Mouse (Mus musculus) hindbrain, embryonic 11.5 days (tissue): ENCODE results near the gene Myl7. TPM values are rescaled to one million over a fixed set of nuclear protein-coding genes. Genes with fewer than 3 reads are reported as not detected.
A peak's percentile ranks its signal among the peaks of the same experiment; 100 is the strongest.

Source experiments
- ATAC-seq: fragments of 200-750 bp; cut with Nextera tagmentation; 2 replicates; pipeline ENCODE4 v1.8.0; 2017; ENCODE audit warnings: mild to moderate bottlenecking, moderate TSS enrichment, moderate library complexity; ENCODE audit not compliant: low FRiP score
- DNase-seq: peaks from one replicate; pipeline ENCODE4 v3.0.0-alpha.2; 2015; ENCODE audit warnings: low spot score
- H3K27ac ChIP-seq: fragments of 300-500 bp; sonication (generic); 2 replicates; pipeline ENCODE4 v1.5.1; 2014; ENCODE audit warnings: mild to moderate bottlenecking, low read depth, low read length
- H3K27me3 ChIP-seq: fragments of 300-500 bp; sonication (generic); 2 replicates; pipeline ENCODE4 v1.6.1; 2014; ENCODE audit warnings: mild to moderate bottlenecking, low read length, moderate library complexity, mixed read lengths; ENCODE audit not compliant: control insufficient read depth, insufficient read depth
- H3K36me3 ChIP-seq: fragments of 300-500 bp; sonication (generic); 2 replicates; pipeline ENCODE4 v1.6.1; 2014; ENCODE audit warnings: mild to moderate bottlenecking, low read length, moderate library complexity, mixed read lengths; ENCODE audit not compliant: control insufficient read depth, insufficient read depth
- H3K4me1 ChIP-seq: fragments of 300-500 bp; sonication (generic); replicated peaks from 2 replicates; pipeline ENCODE4 v1.6.1; 2014; ENCODE audit warnings: low read length, mixed read lengths; ENCODE audit not compliant: control insufficient read depth, insufficient read depth
- H3K4me2 ChIP-seq: fragments of 300-500 bp; sonication (generic); replicated peaks from 2 replicates; pipeline ENCODE4 v1.6.1; 2014; ENCODE audit warnings: mild to moderate bottlenecking, low read depth, low read length
- H3K4me3 ChIP-seq: fragments of 300-500 bp; sonication (generic); 2 replicates; pipeline ENCODE4 v1.5.1; 2014; ENCODE audit warnings: low read depth, low read length
- H3K9ac ChIP-seq: fragments of 300-500 bp; sonication (generic); 2 replicates; pipeline ENCODE4 v1.6.1; 2014; ENCODE audit warnings: low read depth, low read length
- H3K9me3 ChIP-seq: fragments of 300-500 bp; sonication (generic); 2 replicates; pipeline ENCODE4 v1.6.1; 2016; ENCODE audit warnings: low read length; ENCODE audit not compliant: control insufficient read depth
- WGBS: fragments of 180-500 bp; shearing (Covaris S2); extraction: QIAGEN DNeasy Blood & Tissue Kit; methylation state at CpG from one replicate; pipeline ENCODE4 v1.1.7; 2014; 5-methylcytosine and 5-hydroxymethylcytosine counted together
- polyA plus RNA-seq: library from polyadenylated mRNA; unstranded; fragments of >200 nt; fragmentation: Nextera tagmentation; extraction: Ambion mirVana; gene quantifications from 2 replicates; pipeline ENCODE4 v1.2.1, GENCODE M21; 2014

Gene Myl7
- polyA plus RNA-seq, 1 experiment from 2014 or later, result 0.31 TPM

DNA sequence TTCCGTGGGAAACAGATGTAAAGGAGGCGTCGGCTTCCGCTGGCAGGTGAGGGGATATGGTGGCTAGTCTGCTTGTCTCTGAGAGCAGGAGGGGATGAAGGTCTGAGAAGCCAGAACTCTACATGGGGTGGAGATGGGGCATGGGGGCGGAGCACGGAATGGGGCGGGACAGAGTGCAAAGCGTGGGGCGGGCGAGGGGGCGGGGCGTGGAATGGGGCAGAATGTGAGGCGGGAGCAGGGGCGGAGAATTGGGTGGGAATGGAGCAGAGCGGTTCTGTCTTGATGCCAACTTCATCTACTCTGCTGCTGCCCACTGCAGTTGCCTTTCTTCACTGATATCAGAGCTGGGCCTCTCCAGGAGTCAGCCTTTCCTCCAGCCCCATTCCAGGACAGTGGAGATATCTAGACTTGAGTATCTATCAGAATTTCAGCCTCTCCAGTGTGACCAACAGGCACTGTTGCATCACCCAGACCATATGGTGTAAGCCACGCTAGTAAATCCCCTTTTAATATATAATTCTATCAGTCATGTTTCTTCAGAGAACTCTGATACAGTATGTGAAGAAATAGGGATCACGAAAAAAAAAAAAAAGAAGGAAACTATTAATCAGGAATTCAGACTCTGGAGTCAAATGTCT lies 21.9 kb upstream of the Myl7 start:
- no peaks in the 10 kb centered on the region for H3K36me3 ChIP-seq
- H3K27me3 ChIP-seq, result no peaks in the 10 kb centered on the region
- no peaks in the 10 kb centered on the region for H3K9me3 ChIP-seq
- ATAC-seq, result no peak
- no peak overlapping the region for H3K27ac ChIP-seq
- no peak overlapping the region for H3K4me3 ChIP-seq
- H3K4me2 ChIP-seq, result no peak overlapping the region
- DNase-seq, result no peak
- WGBS, result 36% methylated on average over 15 of the region's 17 CpGs
- H3K9ac ChIP-seq, result no peak overlapping the region
- no peaks in the 10 kb centered on the region for H3K4me1 ChIP-seq

DNA sequence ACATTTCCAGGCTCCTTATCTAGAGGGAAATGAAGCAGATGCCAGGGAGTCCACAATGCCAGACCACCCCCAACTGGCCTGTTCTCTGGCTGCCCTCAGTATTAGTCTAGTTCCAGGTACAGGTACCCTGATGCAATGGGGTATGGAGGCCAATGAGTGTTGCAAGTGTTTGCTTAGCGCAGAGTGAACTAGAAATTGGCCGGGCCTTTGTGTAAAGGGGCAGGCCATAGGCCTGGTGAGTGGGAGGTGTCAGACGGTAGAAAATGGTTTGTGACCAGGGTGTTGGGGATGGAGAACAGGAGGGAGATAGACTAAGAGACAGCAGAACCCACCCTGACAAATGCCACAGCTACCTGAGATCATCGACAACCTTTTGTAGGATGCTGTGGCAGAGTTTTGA lies 21.0 kb upstream of the Myl7 start:
- WGBS, result 89% methylated on average over 4 of the region's 4 CpGs
- Histone ChIP-seq H3K4me1 (no peaks in the 10 kb centered on the region), H3K27me3 (no peaks in the 10 kb centered on the region), H3K4me2 (no peak overlapping the region), H3K9me3 (no peaks in the 10 kb centered on the region), H3K27ac (no peak overlapping the region), H3K4me3 (no peak overlapping the region), H3K9ac (no peak overlapping the region), H3K36me3 (no peaks in the 10 kb centered on the region)
- ATAC-seq (no peak), DNase-seq (no peak)

DNA sequence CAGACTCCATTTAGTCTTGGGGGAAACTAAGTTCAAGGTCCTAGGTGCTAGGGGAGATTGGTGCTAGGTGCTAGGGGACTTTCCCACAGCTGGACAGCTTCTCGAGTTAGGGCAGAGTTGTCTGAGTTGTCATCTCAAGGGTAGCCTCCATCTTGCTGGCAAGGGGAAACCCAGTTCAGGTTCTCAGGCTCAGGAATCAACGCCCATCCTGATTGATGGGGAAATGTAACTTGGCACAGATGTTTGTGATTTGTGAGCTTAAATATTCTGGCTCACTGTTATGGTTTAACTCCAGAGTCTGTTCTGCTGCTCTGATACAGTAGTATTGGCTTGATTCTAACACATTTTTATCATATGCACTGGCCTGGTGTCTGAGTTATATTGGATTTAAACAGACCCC lies 19.5 kb upstream of the Myl7 start:
- no peak overlapping the region for H3K4me3 ChIP-seq
- no peak for DNase-seq
- no peak overlapping the region for H3K9ac ChIP-seq
- H3K4me2 ChIP-seq, result no peak overlapping the region
- H3K36me3 ChIP-seq, result no peaks in the 10 kb centered on the region
- ATAC-seq, result no peak
- H3K27ac ChIP-seq, result no peak overlapping the region
- H3K4me1 ChIP-seq, result no peaks in the 10 kb centered on the region
- H3K27me3 ChIP-seq, result no peaks in the 10 kb centered on the region
- WGBS, result 73% methylated on average over 2 of the region's 2 CpGs
- H3K9me3 ChIP-seq, result no peaks in the 10 kb centered on the region

DNA sequence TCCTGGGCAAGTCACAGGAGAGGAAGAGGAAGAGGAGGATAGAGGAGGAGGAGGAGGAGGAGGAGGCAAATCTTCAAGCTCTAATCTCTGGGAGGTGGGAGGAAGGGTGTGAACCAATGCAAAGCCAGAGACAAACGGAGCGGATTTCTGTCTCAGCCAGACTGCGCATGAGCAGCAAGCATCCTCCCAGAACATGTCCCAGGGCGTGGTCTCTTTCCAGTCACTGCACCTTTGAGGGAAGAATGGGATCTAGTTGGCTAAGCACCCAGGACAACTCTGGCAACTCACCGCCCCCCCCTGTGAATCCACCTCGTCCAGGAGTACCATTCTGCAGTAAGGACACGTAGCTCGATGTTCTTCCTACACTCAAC lies 17.6 kb upstream of the Myl7 start:
- 78% methylated on average over 8 of the region's 8 CpGs for WGBS
- no peaks in the 10 kb centered on the region for H3K36me3 ChIP-seq
- DNase-seq, result no peak

DNA sequence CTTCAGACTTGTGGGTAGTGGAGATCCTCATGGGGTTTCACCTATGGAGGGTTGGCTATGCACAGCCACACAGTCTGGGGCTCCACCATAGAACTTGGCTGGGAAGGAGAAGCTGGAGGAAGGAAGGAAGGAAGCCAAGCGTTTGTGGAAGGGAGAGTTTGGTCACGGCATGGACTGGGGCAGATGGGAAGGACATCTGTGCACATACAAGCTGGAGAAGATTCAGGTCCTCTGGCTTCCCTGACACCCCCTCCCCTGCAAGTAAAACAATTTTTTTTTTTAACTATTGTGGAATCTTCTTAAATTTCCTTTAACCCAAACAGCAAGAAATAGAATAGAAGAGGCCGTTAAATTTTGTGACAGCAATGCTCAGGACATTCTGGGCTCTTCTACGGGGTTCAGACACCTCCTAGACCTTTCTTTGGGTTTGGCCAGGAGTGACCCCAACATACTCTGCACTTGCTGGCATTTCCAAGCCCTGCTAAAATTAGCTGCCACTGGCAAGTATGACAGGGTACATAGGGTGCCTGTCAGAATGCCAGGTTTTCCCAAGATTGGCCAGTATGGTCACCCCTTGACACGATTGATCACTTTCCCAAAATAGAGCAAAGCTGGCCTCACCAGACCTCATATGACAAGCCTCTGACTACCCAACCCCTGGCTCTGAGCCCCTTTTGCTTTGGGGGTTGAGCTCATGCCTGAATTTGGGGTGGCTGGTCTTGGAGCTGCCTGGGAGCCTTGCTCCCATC lies 17.0 kb upstream of the Myl7 start:
- no peak for ATAC-seq

More for the DNA sequence above, 17.6 kb upstream of the Myl7 start:
- Histone ChIP-seq H3K9ac (no peak overlapping the region), H3K4me1 (no peaks in the 10 kb centered on the region), H3K9me3 (no peaks in the 10 kb centered on the region), H3K4me3 (no peak overlapping the region), H3K27me3 (no peaks in the 10 kb centered on the region), H3K27ac (no peak overlapping the region), H3K4me2 (no peak overlapping the region)
- ATAC-seq, result no peak

DNA sequence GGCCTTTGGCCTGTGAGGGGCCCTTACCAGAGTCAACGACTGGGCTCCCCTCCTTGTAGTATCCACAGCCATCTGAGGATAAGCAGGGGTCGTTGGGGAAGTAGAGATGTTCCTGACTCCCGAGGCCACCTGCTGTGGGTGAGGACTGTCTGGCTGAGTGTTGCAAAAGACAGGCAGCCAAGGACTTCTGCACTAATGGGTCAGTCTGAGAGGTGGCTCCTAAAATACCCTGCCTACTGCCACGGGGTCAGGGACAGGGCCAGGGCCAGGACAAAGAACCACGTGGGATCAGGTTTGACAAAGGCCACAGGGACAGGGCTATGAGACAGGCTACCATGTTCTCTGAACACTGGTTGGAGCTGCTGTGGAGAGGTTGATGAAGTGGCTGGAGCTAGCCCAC lies 16.4 kb upstream of the Myl7 start:
- H3K4me3 ChIP-seq, result no peak overlapping the region
- no peak overlapping the region for H3K9ac ChIP-seq
- ATAC-seq (no peak), DNase-seq (no peak)
- no peaks in the 10 kb centered on the region for H3K36me3 ChIP-seq
- H3K9me3 ChIP-seq, result no peaks in the 10 kb centered on the region
- no peaks in the 10 kb centered on the region for H3K27me3 ChIP-seq
- no peak overlapping the region for H3K4me2 ChIP-seq
- WGBS, result 63% methylated on average over 5 of the region's 5 CpGs
- no peak overlapping the region for H3K27ac ChIP-seq
- no peaks in the 10 kb centered on the region for H3K4me1 ChIP-seq

More for the DNA sequence above, 17.0 kb upstream of the Myl7 start:
- Histone ChIP-seq H3K4me3 (no peak overlapping the region), H3K4me1 (no peaks in the 10 kb centered on the region), H3K9me3 (no peaks in the 10 kb centered on the region), H3K9ac (no peak overlapping the region), H3K27me3 (no peaks in the 10 kb centered on the region), H3K4me2 (no peak overlapping the region), H3K36me3 (no peaks in the 10 kb centered on the region), H3K27ac (no peak overlapping the region)
- no peak for DNase-seq
- 86% methylated on average over 5 of the region's 5 CpGs for WGBS

DNA sequence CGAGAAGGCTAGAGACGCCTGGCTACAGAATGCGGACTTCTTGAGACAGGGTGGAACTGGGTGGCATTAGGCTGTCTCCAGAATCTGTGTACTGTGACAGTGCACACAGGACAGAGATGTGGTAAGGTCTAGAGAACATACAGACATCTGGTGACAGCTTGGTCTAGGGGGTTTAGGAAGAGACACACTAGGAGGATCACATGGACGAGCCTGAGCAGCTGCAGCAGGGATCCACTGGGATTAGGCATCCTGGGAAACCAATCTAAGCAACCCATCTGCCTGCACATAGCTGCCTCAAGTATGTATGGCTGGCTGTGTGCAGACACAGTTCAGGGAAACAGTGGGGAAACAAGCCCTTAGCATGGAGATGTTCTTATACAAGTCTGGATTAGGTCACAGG lies 15.4 kb upstream of the Myl7 start:
- WGBS, result 78% methylated on average over 4 of the region's 4 CpGs
- no peaks in the 10 kb centered on the region for H3K9me3 ChIP-seq
- no peak for DNase-seq

DNA sequence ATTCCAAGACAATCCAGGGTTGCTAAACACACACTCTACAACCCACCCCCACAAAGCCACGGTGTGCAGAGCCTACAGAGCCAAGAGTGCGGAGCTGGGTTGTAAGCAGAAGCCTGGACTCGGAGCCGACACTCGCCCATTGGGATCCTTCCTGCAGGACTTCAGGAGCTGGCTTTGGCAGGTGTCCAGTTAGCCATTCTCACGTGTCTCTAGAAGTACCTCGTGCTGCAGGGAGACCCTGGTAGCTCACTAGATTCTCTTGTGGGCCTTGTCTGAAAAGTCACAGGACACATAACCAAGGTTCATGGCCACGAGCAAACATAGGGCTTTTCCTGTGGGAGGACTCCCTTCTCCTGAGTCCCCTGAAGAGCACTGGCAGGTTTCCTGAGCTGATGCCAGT lies 14.7 kb upstream of the Myl7 start:
- WGBS, result 82% methylated on average over 8 of the region's 8 CpGs
- DNase-seq (no peak), ATAC-seq (no peak)
- Histone ChIP-seq H3K4me1 (no peaks in the 10 kb centered on the region), H3K27me3 (no peaks in the 10 kb centered on the region), H3K27ac (no peak overlapping the region), H3K9me3 (no peaks in the 10 kb centered on the region), H3K4me2 (no peak overlapping the region), H3K4me3 (no peak overlapping the region), H3K36me3 (no peaks in the 10 kb centered on the region), H3K9ac (no peak overlapping the region)

More for the DNA sequence above, 15.4 kb upstream of the Myl7 start:
- Histone ChIP-seq H3K36me3 (no peaks in the 10 kb centered on the region), H3K27me3 (no peaks in the 10 kb centered on the region), H3K4me1 (no peaks in the 10 kb centered on the region), H3K4me3 (no peak overlapping the region), H3K4me2 (no peak overlapping the region), H3K9ac (no peak overlapping the region), H3K27ac (no peak overlapping the region)
- no peak for ATAC-seq

DNA sequence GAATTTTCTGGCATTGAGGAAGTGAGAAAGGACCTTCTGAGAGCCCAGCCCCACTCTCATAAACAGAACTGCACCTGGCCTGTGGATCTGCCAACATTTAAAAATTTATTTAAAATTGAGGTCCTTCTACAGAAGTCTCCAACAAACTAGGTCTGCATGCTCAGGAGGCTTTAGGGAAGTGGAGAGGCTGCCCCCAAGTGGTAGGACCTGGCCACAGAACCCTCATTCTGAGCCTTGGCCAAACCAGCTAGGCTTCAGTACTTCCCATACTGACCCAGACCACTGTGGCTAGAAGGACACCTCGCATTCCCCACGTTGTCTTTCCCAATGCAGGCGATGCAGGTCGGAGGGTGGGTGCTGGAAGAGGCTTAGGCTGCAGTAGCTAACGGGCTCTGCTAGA lies 14.1 kb upstream of the Myl7 start:
- no peaks in the 10 kb centered on the region for H3K4me1 ChIP-seq
- ATAC-seq (no peak), DNase-seq (peak; percentile 67)
- no peaks in the 10 kb centered on the region for H3K9me3 ChIP-seq
- H3K4me3 ChIP-seq, result no peak overlapping the region
- H3K36me3 ChIP-seq, result no peaks in the 10 kb centered on the region
- H3K27me3 ChIP-seq, result no peaks in the 10 kb centered on the region
- no peak overlapping the region for H3K9ac ChIP-seq
- H3K27ac ChIP-seq, result no peak overlapping the region
- H3K4me2 ChIP-seq, result no peak overlapping the region
- WGBS, result 31% methylated on average over 5 of the region's 5 CpGs
